Mouse (Mus musculus): ENCODE results near the gene Sgsm1.

- TF ChIP-seq CTCF (IDR thresholded peaks at IDR 0.05; ENCODE audit: low read depth, low read length) (no peak), TAL1 (conservative IDR thresholded peaks at IDR 0.05; ENCODE audit: low read depth, low read length) (no peak), GATA1 (IDR thresholded peaks at IDR 0.05; ENCODE audit: borderline replicate concordance, low read length) (no peak), POLR2AphosphoS5 (IDR thresholded peaks at IDR 0.05; ENCODE audit: insufficient replicate concordance, low read depth, low read length) (no peak), GATA2 (IDR thresholded peaks at IDR 0.05; ENCODE audit: borderline replicate concordance, low read depth, low read length) (no peak)
These were observed at the start of gene Sgsm1 for GRCm38 (mm10) chr5:113310377-113311003.

Data from G1E (cell line).